Mouse (Mus musculus) liver, postnatal 0 days (tissue): ENCODE measurements around the gene Cxcr5.

ENCODE experiments used
- CTCF ChIP-seq: sonication (generic); IDR thresholded peaks from 2 replicates; pipeline ENCODE4 v1.5.1; 2016; ENCODE audit warnings: antibody characterized with exemption, low read depth
- EP300 ChIP-seq: IDR thresholded peaks from 2 replicates; pipeline ENCODE4 v1.6.1; 2016; ENCODE audit warnings: antibody characterized with exemption, low read depth, mild to moderate bottlenecking

DNA sequence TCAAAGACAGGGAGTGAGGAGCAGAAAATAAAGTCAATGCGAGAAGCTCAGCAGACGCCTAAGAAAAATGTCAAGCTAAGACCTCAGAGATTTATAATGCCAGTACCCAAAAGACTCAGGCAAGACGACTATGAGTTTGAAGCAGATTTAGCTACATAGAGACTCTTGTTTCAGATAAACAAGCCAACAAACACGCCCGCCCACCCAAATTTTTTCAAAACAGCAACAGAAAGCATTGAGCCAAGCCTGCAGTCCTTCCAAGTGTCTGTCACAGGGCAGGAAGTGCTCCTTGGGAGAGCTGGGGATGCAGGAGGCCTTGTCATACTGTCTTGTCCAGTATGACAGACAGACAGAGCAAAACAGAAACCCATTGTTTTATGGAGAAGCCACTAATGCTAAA, 38.0 kb downstream of the Cxcr5 start:
- TF ChIP-seq CTCF = no peak
- TF ChIP-seq EP300 = no peak
